Mouse (Mus musculus) brain, embryonic 14.5 days (tissue): Measurements from ENCODE around the gene Bach1.

Experiments
- CTCF ChIP-seq: fragments of 200-500 bp; IDR thresholded peaks from 2 replicates; pipeline ENCODE4 v1.5.1; 2012; ENCODE audit warnings: inconsistent platforms, mild to moderate bottlenecking, moderate library complexity, borderline replicate concordance; ENCODE audit not compliant: insufficient read depth, insufficient read length; ENCODE audit errors: extremely low read depth
- POLR2A ChIP-seq: fragments of 200-500 bp; IDR thresholded peaks from 2 replicates; pipeline ENCODE4 v1.6.1; 2012; ENCODE audit warnings: mild to moderate bottlenecking, inconsistent platforms, borderline replicate concordance; ENCODE audit not compliant: poor library complexity, insufficient read depth, insufficient read length, severe bottlenecking; ENCODE audit errors: extremely low read depth

- no peak for TF ChIP-seq CTCF
- TF ChIP-seq POLR2A, result no peak
These were observed 30.0 kb downstream of the Bach1 start for GRCm38 (mm10) chr16:87728703-87729102.
